Comparison of ENCODE assay signal across 10 mouse cellular contexts in genomic region chr2:93809931-93810330, GRCm38 (mm10). TPM values are rescaled to one million over a fixed set of nuclear protein-coding genes. Genes with fewer than 3 reads are reported as not detected.
DNase-seq lines count a peak whose midpoint lies in the region; ATAC-seq and TF ChIP-seq lines count a peak whose summit lies in the region.
"Had no signal": no experiment of that assay in that cellular context is flagged by ENCODE, and none has a peak within 500 bp of the region (broad histone marks: within the 10 kb centered on the region; RNA-seq: fewer than 3 reads in every experiment).

No protein-coding gene starts in this region.

- H3K9me3 ChIP-seq in kidney, embryonic 15.5 days (replicated peaks) = no peaks in the 10 kb centered on the region
- no peaks in the 10 kb centered on the region for H3K9me3 ChIP-seq in ES-Bruce4 (replicated peaks; ENCODE audit: control insufficient read depth, insufficient read depth, low read length, poor library complexity, severe bottlenecking)
- no peaks in the 10 kb centered on the region for H3K9me3 ChIP-seq in lung, embryonic 16.5 days (ENCODE audit: control insufficient read depth, low read length)
- H3K9me3 ChIP-seq in forebrain, embryonic 15.5 days = no peaks in the 10 kb centered on the region
- H3K9me3 ChIP-seq: embryonic facial prominence, embryonic 15.5 days; liver, embryonic 15.5 days had no signal

- peaks cover 77% of the 10 kb centered on the region for H3K36me3 ChIP-seq in kidney, embryonic 15.5 days
- no peaks in the 10 kb centered on the region for H3K36me3 ChIP-seq in ES-Bruce4 (ENCODE audit: control insufficient read depth, insufficient read depth, low read length, poor library complexity, severe bottlenecking)
- peaks cover 14% of the 10 kb centered on the region for H3K36me3 ChIP-seq in lung, embryonic 16.5 days (ENCODE audit: control insufficient read depth, insufficient read depth, low read length)
- peaks cover 50% of the 10 kb centered on the region for H3K36me3 ChIP-seq in forebrain, embryonic 15.5 days

- H3K27ac ChIP-seq in kidney, embryonic 15.5 days = no peak overlapping the region
- no peak overlapping the region for H3K27ac ChIP-seq in ES-Bruce4 (ENCODE audit: insufficient read depth, low read length)
- H3K27ac ChIP-seq in lung, embryonic 16.5 days (ENCODE audit: low read length) = no peak overlapping the region
- no peak overlapping the region for H3K27ac ChIP-seq in forebrain, embryonic 15.5 days (replicated peaks)
- H3K27ac ChIP-seq: embryonic facial prominence, embryonic 15.5 days; liver, embryonic 15.5 days had no signal

- no peak for ATAC-seq in kidney, embryonic 15.5 days (replicated peaks; ENCODE audit: low FRiP score)
- peak; percentile 63; the same call in 1 of the 2 replicates for ATAC-seq in lung, embryonic 16.5 days (ENCODE audit: low read depth)
- no peak for ATAC-seq in forebrain, embryonic 15.5 days (replicated peaks)

- H3K4me2 ChIP-seq in kidney, embryonic 15.5 days = no peak overlapping the region
- no peak overlapping the region for H3K4me2 ChIP-seq in lung, embryonic 16.5 days (ENCODE audit: low read depth, low read length)
- H3K4me2 ChIP-seq in forebrain, embryonic 15.5 days (replicated peaks) = no peak overlapping the region
- H3K4me2 ChIP-seq: embryonic facial prominence, embryonic 15.5 days; liver, embryonic 15.5 days had no signal

- WGBS in kidney, embryonic 15.5 days = 26% methylated on average over 2 of the region's 2 CpGs
- WGBS in lung, embryonic 16.5 days = 8% methylated on average over 2 of the region's 2 CpGs
- WGBS in forebrain, embryonic 15.5 days = 17% methylated on average over 2 of the region's 2 CpGs

- no peak overlapping the region for H3K9ac ChIP-seq in kidney, embryonic 15.5 days
- no peak overlapping the region for H3K9ac ChIP-seq in ES-Bruce4 (ENCODE audit: low read depth, poor library complexity, severe bottlenecking)
- H3K9ac ChIP-seq in lung, embryonic 16.5 days (ENCODE audit: low read length) = no peak overlapping the region
- H3K9ac ChIP-seq in forebrain, embryonic 15.5 days (replicated peaks) = no peak overlapping the region
- H3K9ac ChIP-seq: embryonic facial prominence, embryonic 15.5 days; liver, embryonic 15.5 days had no signal

- no peak overlapping the region for H3K4me3 ChIP-seq in kidney, embryonic 15.5 days (replicated peaks)
- H3K4me3 ChIP-seq in ES-Bruce4 (ENCODE audit: low read depth, low read length) = no peak overlapping the region
- no peak overlapping the region for H3K4me3 ChIP-seq in lung, embryonic 16.5 days (ENCODE audit: low read length)
- no peak overlapping the region for H3K4me3 ChIP-seq in forebrain, embryonic 15.5 days
- H3K4me3 ChIP-seq: embryonic facial prominence, embryonic 15.5 days; liver, embryonic 15.5 days had no signal

- TF ChIP-seq POLR2A in ES-Bruce4 (IDR thresholded peaks at IDR 0.05; ENCODE audit: insufficient read depth, low read length) = no peak

- no peaks in the 10 kb centered on the region for H3K27me3 ChIP-seq in kidney, embryonic 15.5 days
- no peaks in the 10 kb centered on the region for H3K27me3 ChIP-seq in ES-Bruce4 (ENCODE audit: control insufficient read depth, insufficient read depth, low read length, poor library complexity, severe bottlenecking)
- no peaks in the 10 kb centered on the region for H3K27me3 ChIP-seq in lung, embryonic 16.5 days (ENCODE audit: control insufficient read depth, insufficient read depth, low read depth, low read length)
- no peaks in the 10 kb centered on the region for H3K27me3 ChIP-seq in forebrain, embryonic 15.5 days
- H3K27me3 ChIP-seq: embryonic facial prominence, embryonic 15.5 days; liver, embryonic 15.5 days had no signal

- TF ChIP-seq CTCF in ES-Bruce4 (IDR thresholded peaks at IDR 0.05; ENCODE audit: low read depth, low read length) = peak; percentile 100

- H3K4me1 ChIP-seq in kidney, embryonic 15.5 days = no peaks in the 10 kb centered on the region
- H3K4me1 ChIP-seq in ES-Bruce4 (ENCODE audit: control insufficient read depth, insufficient read depth, low read length) = no peaks in the 10 kb centered on the region
- no peaks in the 10 kb centered on the region for H3K4me1 ChIP-seq in lung, embryonic 16.5 days (replicated peaks; ENCODE audit: control insufficient read depth, insufficient read depth, low read length)
- H3K4me1 ChIP-seq in forebrain, embryonic 15.5 days = no peaks in the 10 kb centered on the region

- DNase-seq in kidney, adult 9 months = peak; percentile 49
- peak; percentile 58 to 60 for DNase-seq in adrenal gland, postnatal 36 days
- DNase-seq in gastrocnemius, postnatal 10 days = peak; percentile 49
- no peak for DNase-seq in right cerebral cortex, postnatal 36 days (ENCODE audit: low spot score in 2 of 2)

- TF ChIP-seq EP300 in ES-Bruce4 (IDR thresholded peaks at IDR 0.05; ENCODE audit: insufficient read depth, low read depth, low read length) = no peak

RNA-seq across cellular contexts. Expression of gene Ext2, which starts 12.4 kb away (rescaled TPM):
- 109 and 122 TPM in 2 replicates for polyA plus RNA-seq in kidney, embryonic 15.5 days (2015; fragmentation: Nextera tagmentation; extraction: Ambion mirVana)
- polyA plus RNA-seq in ES-Bruce4 (2011; ENCODE audit: insufficient read depth, insufficient read length, low read depth, missing spikeins) = 32.8 and 36.6 TPM in 2 replicates
- total RNA-seq in adrenal gland, postnatal 36 days (2021) = 100 to 1,000 TPM in 1 of 2 experiments, 10 to 100 TPM in 1; 83.3 to 110 TPM
- 10 to 100 TPM; 41.0 to 52.8 TPM for total RNA-seq in gastrocnemius, postnatal 10 days (2021)
- polyA plus RNA-seq in lung, embryonic 16.5 days (2015; fragmentation: Nextera tagmentation; extraction: Ambion mirVana) = 119 and 128 TPM in 2 replicates
- 64.2 and 64.8 TPM in 2 replicates for polyA plus RNA-seq in forebrain, embryonic 15.5 days (2015; fragmentation: Nextera tagmentation; extraction: Ambion mirVana)

RNA-seq across cellular contexts. Expression of gene Accs, which starts 39.8 kb away (rescaled TPM):
- polyA plus RNA-seq in kidney, embryonic 15.5 days (2015; fragmentation: Nextera tagmentation; extraction: Ambion mirVana) = 8.7 and 10.6 TPM in 2 replicates
- polyA plus RNA-seq in ES-Bruce4 (2011; ENCODE audit: insufficient read depth, insufficient read length, low read depth, missing spikeins) = 3.5 and 4.8 TPM in 2 replicates
- total RNA-seq in adrenal gland, postnatal 36 days (2021) = 10 to 100 TPM in 1 of 2 experiments, 1 to 10 TPM in 1; 7.1 to 10.7 TPM
- total RNA-seq in gastrocnemius, postnatal 10 days (2021) = 1 to 10 TPM; 4.2 to 6.2 TPM
- 6.8 and 9.3 TPM in 2 replicates for polyA plus RNA-seq in lung, embryonic 16.5 days (2015; fragmentation: Nextera tagmentation; extraction: Ambion mirVana)
- polyA plus RNA-seq in forebrain, embryonic 15.5 days (2015; fragmentation: Nextera tagmentation; extraction: Ambion mirVana) = 6.9 and 7.8 TPM in 2 replicates

RNA-seq across cellular contexts. Expression of gene Accsl, which starts 59.0 kb away (rescaled TPM):
- not detected in 2 replicates for polyA plus RNA-seq in kidney, embryonic 15.5 days (2015; fragmentation: Nextera tagmentation; extraction: Ambion mirVana)
- polyA plus RNA-seq in ES-Bruce4 (2011; ENCODE audit: insufficient read depth, insufficient read length, low read depth, missing spikeins) = 1.3 TPM in 1 of 2 replicates, not detected in the other
- total RNA-seq in adrenal gland, postnatal 36 days (2021) = under 1 TPM in 1 of 2 experiments, not detected in 1; 0.86 TPM
- total RNA-seq in gastrocnemius, postnatal 10 days (2021) = not detected
- polyA plus RNA-seq in lung, embryonic 16.5 days (2015; fragmentation: Nextera tagmentation; extraction: Ambion mirVana) = not detected in 2 replicates
- polyA plus RNA-seq in forebrain, embryonic 15.5 days (2015; fragmentation: Nextera tagmentation; extraction: Ambion mirVana) = 0.45 and 0.66 TPM in 2 replicates
- polyA plus RNA-seq: liver, embryonic 15.5 days had no signal

Comparison
In these comparisons a context has a peak if more than half of its experiments do, and no peak if none do; other contexts are left out.
1. DNase-seq: peak in kidney, adult 9 months (single experiment), adrenal gland, postnatal 36 days (2 of 2) and gastrocnemius, postnatal 10 days (single experiment); none in right cerebral cortex, postnatal 36 days (0 of 2).